Mouse (Mus musculus) hindbrain, postnatal 0 days (tissue): ENCODE measurements at regions not wholly inside any gene's neighbourhood (a gene's known extent, or its start where the extent isn't known, plus 50 kb on each side); places are given as distances from the start of the nearest gene placed in this dataset.

Source experiments
- ATAC-seq: fragments of 200-750 bp; cut with Nextera tagmentation; 2 replicates; pipeline ENCODE4 v1.8.0; 2017; ENCODE audit warnings: mild to moderate bottlenecking, moderate TSS enrichment, moderate library complexity
- DNase-seq: peaks from one replicate; pipeline ENCODE4 v3.0.0-alpha.2; 2015; ENCODE audit warnings: low spot score
- H3K27ac ChIP-seq: fragments of 300-500 bp; sonication (generic); 2 replicates; pipeline ENCODE4 v1.5.1; 2014; ENCODE audit warnings: mild to moderate bottlenecking
- H3K27me3 ChIP-seq: fragments of 300-500 bp; sonication (generic); 2 replicates; pipeline ENCODE4 v1.6.1; 2014; ENCODE audit warnings: low read length, mixed read lengths; ENCODE audit not compliant: insufficient read depth
- H3K36me3 ChIP-seq: fragments of 300-500 bp; sonication (generic); 2 replicates; pipeline ENCODE4 v1.6.1; 2014; ENCODE audit warnings: low read length, mixed read lengths; ENCODE audit not compliant: insufficient read depth
- H3K4me1 ChIP-seq: fragments of 300-500 bp; sonication (generic); 2 replicates; pipeline ENCODE4 v1.6.1; 2014; ENCODE audit warnings: antibody characterized with exemption, low read length, mixed read lengths; ENCODE audit not compliant: insufficient read depth
- H3K4me2 ChIP-seq: fragments of 300-500 bp; sonication (generic); 2 replicates; pipeline ENCODE4 v1.6.1; 2014; ENCODE audit warnings: low read depth, mild to moderate bottlenecking, low read length, moderate library complexity, mixed read lengths
- H3K4me3 ChIP-seq: fragments of 300-500 bp; sonication (generic); 2 replicates; pipeline ENCODE4 v1.5.1; 2014; ENCODE audit warnings: low read length
- H3K9ac ChIP-seq: fragments of 300-500 bp; sonication (generic); replicated peaks from 2 replicates; pipeline ENCODE4 v1.6.1; 2014; ENCODE audit warnings: mild to moderate bottlenecking, low read length, moderate library complexity, mixed read lengths
- H3K9me3 ChIP-seq: fragments of 300-500 bp; sonication (generic); 2 replicates; pipeline ENCODE4 v1.6.1; 2016; ENCODE audit warnings: low read length, mixed read lengths
- CTCF ChIP-seq: IDR thresholded peaks from 2 replicates; pipeline ENCODE4 v1.5.1; 2016; ENCODE audit warnings: antibody characterized with exemption, control low read depth, low read depth
- WGBS: fragments of 180-500 bp; shearing (Covaris S2); extraction: QIAGEN DNeasy Blood & Tissue Kit; methylation state at CpG from one replicate; pipeline ENCODE4 v1.1.7; 2014; 5-methylcytosine and 5-hydroxymethylcytosine counted together

DNA sequence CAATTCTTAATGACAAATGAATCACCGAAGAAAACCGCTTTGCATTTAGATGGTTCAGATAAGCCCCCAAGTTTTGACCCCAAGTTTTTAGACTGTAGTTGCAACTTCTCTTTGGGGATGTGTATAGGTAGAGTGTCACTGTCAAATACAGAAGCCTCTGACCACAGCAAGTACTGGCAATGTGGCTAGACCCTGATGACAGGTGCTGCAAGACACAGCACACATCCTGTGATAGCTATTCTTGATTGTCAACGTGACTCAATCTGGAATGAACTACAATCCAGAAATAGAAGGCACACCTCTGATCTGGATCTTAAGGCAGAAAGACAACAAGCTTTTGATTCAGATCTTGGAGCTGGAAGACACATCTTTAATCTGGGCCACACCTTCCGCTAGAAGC lies 207.3 kb upstream of the Pfn2 start:
- Histone ChIP-seq H3K36me3 (no peaks in the 10 kb centered on the region), H3K9ac (no peak overlapping the region), H3K27ac (no peak overlapping the region), H3K4me3 (no peak overlapping the region), H3K9me3 (no peaks in the 10 kb centered on the region), H3K4me2 (no peak overlapping the region), H3K4me1 (no peaks in the 10 kb centered on the region), H3K27me3 (no peaks in the 10 kb centered on the region)
- DNase-seq, result no peak
- 93% methylated on average over 4 of the region's 4 CpGs for WGBS
- no peak for ATAC-seq
- TF ChIP-seq CTCF, result no peak

DNA sequence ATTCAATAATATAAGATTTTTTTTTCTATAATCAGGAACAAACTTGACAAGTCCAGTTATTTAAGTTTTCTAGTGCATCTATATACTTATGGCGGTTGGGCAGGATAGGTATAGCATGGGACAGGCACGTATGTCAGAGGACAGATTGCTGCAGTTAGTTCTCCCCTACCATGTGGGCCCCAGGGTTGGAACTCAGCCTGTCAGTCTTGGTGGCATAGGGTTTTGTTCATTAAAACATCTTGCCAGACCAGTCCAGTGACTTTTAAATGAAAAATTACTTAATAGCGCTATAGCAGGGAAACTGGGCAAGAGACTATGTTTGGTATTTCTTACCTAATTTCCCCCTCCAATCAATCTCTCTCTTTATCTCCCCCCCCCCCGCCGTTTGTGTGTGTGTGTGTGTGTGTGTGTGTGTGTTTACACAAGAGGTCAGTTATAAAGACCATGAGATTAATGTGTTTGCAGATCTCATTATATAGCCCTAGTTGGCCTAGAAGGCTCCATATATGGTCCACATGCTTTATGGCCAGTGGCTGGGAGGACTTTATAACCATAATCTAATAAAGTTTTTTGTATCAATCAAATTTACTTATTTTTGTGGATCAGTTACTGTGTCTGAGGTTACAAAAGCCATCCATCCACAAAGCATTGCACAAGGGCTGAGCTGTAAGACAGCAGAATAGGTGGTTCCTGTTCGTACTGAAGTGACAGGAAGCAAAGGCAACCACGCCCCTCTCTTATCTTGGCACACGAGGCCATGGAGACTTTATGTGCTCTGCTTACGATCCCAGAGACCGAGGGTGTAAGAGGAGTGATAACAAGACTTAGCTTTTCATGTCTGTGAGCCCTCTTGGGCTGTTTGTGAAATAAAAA lies 208.5 kb upstream of the Pfn2 start:
- DNase-seq (no peak), ATAC-seq (no peak)
- H3K27me3 ChIP-seq, result no peaks in the 10 kb centered on the region
- H3K27ac ChIP-seq, result no peak overlapping the region
- no peak for TF ChIP-seq CTCF
- H3K4me3 ChIP-seq, result no peak overlapping the region
- no peaks in the 10 kb centered on the region for H3K9me3 ChIP-seq
- no peak overlapping the region for H3K9ac ChIP-seq
- no peak overlapping the region for H3K4me2 ChIP-seq
- no peaks in the 10 kb centered on the region for H3K4me1 ChIP-seq
- 89% methylated on average over 10 of the region's 10 CpGs for WGBS
- H3K36me3 ChIP-seq, result no peaks in the 10 kb centered on the region

DNA sequence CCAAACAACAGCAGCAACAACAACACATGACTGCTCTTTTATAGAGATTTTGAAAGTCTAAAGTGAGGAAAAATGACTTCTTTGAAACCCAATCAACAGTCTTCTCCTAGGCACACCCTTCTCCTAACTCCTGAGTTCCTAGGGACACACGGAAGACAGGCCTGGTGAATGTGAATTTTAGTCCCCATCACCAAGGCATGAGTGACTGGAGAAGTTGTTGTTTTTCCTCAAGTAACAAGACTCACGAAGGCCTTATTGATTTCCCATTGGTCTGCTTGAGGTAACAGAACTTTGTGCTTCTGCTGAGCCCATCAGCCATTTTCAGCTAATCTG lies 209.2 kb upstream of the Pfn2 start:
- Histone ChIP-seq H3K4me3 (no peak overlapping the region), H3K4me2 (no peak overlapping the region), H3K9ac (no peak overlapping the region), H3K27ac (no peak overlapping the region), H3K4me1 (no peaks in the 10 kb centered on the region), H3K36me3 (no peaks in the 10 kb centered on the region), H3K27me3 (no peaks in the 10 kb centered on the region), H3K9me3 (no peaks in the 10 kb centered on the region)
- DNase-seq, result no peak
- WGBS, result 95% methylated on average over 2 of the region's 2 CpGs
- ATAC-seq, result no peak
- TF ChIP-seq CTCF, result no peak

DNA sequence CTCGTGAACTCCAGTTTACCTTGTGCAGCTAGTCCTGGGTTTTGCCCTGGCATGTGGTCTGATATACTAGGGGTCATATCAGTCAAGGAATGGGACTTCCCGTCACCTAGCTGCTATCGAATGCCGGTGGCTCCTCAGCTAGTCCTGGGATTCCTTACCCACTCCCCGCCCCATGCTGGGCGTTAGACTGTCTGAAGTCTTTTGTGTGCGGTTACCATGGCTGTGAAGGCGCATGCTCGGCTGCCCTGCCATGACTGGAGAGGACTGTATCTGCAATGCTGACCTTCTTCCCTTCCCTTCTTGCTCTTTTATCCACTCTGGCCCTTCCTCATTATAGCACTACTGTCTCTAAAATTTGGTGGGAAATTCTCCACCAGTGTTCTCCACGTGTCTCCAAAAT lies 210.3 kb upstream of the Pfn2 start:
- no peaks in the 10 kb centered on the region for H3K4me1 ChIP-seq
- DNase-seq (peak; percentile 12), ATAC-seq (0 out of 2 replicates have a peak, but pooled peaks have one; percentile 27)
- no peak overlapping the region for H3K27ac ChIP-seq
- no peak overlapping the region for H3K9ac ChIP-seq
- H3K4me2 ChIP-seq, result no peak overlapping the region
- no peak for TF ChIP-seq CTCF
- no peaks in the 10 kb centered on the region for H3K9me3 ChIP-seq
- H3K4me3 ChIP-seq, result no peak overlapping the region
- WGBS, result 19% methylated on average over 10 of the region's 10 CpGs
- no peaks in the 10 kb centered on the region for H3K36me3 ChIP-seq
- H3K27me3 ChIP-seq, result no peaks in the 10 kb centered on the region

DNA sequence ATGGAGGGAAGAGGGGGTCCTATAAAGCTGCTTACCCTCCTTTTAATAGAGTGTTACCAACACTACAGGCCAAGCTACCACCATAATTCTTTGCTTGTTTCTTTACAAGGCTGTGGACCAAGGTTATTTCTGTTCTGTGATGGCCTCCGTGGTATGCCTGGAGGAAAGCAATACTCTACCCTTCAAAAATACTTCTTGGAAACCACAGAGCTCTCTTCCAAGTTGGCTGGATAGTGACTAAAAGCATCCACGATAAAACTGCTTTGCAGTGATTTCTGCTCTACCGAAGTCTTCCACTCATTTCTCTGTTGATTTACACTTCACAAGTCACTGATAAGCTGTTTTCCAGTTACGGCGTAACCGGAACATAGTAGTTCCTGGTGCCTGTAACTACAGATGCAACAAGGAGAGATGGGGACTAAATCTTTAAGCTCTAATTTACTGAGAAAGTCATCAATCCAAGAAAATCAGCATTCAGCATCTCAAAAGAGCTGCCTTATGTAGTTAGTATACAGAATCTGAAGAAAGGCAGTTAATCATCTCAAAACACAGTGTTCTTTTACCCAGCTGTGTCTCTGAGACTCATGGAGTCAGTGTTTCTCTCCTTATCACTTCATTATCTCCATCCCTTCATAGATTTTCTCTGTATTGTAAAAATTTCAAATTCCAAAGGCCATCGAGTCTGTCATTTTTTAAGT lies 216.1 kb upstream of the Pfn2 start:
- Histone ChIP-seq H3K4me2 (no peak overlapping the region), H3K4me3 (no peak overlapping the region), H3K27me3 (no peaks in the 10 kb centered on the region), H3K9ac (no peak overlapping the region), H3K36me3 (no peaks in the 10 kb centered on the region), H3K4me1 (no peaks in the 10 kb centered on the region), H3K9me3 (no peaks in the 10 kb centered on the region), H3K27ac (no peak overlapping the region)
- ATAC-seq (no peak), DNase-seq (no peak)
- WGBS, result 89% methylated on average over 7 of the region's 7 CpGs
- no peak for TF ChIP-seq CTCF

DNA sequence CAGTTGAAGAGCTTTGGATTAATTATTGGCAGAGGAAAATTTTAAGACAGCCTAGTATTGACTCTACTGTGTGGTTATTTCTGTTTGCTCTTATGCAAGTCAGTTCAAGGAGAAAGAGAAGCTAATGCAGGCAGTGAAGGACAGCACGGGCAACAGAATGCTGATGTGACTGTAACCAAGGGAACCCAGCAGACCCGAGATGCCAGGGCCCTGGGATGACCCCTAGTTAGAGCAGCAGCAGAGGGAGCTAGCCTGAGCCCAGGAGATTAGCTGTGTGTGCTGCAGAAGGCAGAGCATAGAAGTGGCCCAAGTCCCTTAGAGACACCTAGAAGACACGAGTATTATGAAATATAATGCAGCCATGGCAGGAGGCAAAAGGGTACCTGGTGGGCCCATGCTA lies 223.7 kb upstream of the Pfn2 start:
- Histone ChIP-seq H3K4me1 (no peaks in the 10 kb centered on the region), H3K9ac (no peak overlapping the region), H3K27ac (no peak overlapping the region), H3K27me3 (no peaks in the 10 kb centered on the region), H3K4me3 (no peak overlapping the region), H3K4me2 (no peak overlapping the region), H3K36me3 (no peaks in the 10 kb centered on the region), H3K9me3 (no peaks in the 10 kb centered on the region)
- DNase-seq (no peak), ATAC-seq (no peak)
- TF ChIP-seq CTCF, result no peak
- 15% methylated on average over 3 of the region's 3 CpGs for WGBS
